Mouse (Mus musculus) CH12.LX (cell line): ENCODE results near the gene Gm21962. TPM values are rescaled to one million over a fixed set of nuclear protein-coding genes. Genes with fewer than 3 reads are reported as not detected.
"Not testable (repeated sequence)": the region's sequence is repeated elsewhere in the genome, so short reads cannot be mapped to it uniquely, and the experiment has no call there.

Experiments used
- DNase-seq: peaks from one replicate; pipeline ENCODE4 v3.0.0-alpha.2; 2013; ENCODE audit errors: extremely low read depth
- H3K27ac ChIP-seq: 2 replicates; pipeline ENCODE4 v1.5.1; 2012; ENCODE audit warnings: low read depth, mild to moderate bottlenecking, control low read depth, moderate library complexity; ENCODE audit not compliant: insufficient read depth
- H3K27me3 ChIP-seq: replicated peaks from 2 replicates; pipeline ENCODE3; 2012; ENCODE audit warnings: inconsistent platforms
- H3K36me3 ChIP-seq, 2 experiments: replicated peaks in 1 of 2; 2 replicates each; pipeline versions ENCODE3 to v1.6.1; 2012; ENCODE audit warnings: inconsistent platforms in 1 of 2, low read length in 1 of 2, mild to moderate bottlenecking in 1 of 2, mixed read lengths in 1 of 2, moderate library complexity in 1 of 2; ENCODE audit not compliant: control insufficient read depth in 1 of 2, insufficient read depth in 1 of 2
- H3K4me1 ChIP-seq, 2 experiments: 2 replicates each; pipeline ENCODE4 v1.6.1; 2012; ENCODE audit warnings: inconsistent platforms in 1 of 2, moderate library complexity in 1 of 2; ENCODE audit not compliant: insufficient read depth in 2 of 2, control insufficient read depth in 1 of 2
- H3K4me2 ChIP-seq: 2 replicates; pipeline ENCODE4 v1.6.1; 2012; ENCODE audit warnings: low read depth, mild to moderate bottlenecking, control low read depth; ENCODE audit not compliant: poor library complexity, insufficient read depth, severe bottlenecking
- H3K4me3 ChIP-seq, 3 experiments: fragments of 150-350 bp in 1 of 3; sonication (generic) in 1 of 3; replicated peaks in 1 of 3; 2 replicates each; pipeline versions ENCODE3 to v1.5.1; 2011 to 2012; ENCODE audit warnings: low read depth in 2 of 3, low read length in 2 of 3, mild to moderate bottlenecking in 2 of 3, moderate library complexity in 2 of 3, control low read depth in 1 of 3, improper control_type of control experiment in 1 of 3, inconsistent platforms in 1 of 3, mixed read lengths in 1 of 3; ENCODE audit not compliant: poor library complexity in 1 of 3
- H3K79me2 ChIP-seq: replicated peaks from 2 replicates; pipeline ENCODE4 v1.6.1; 2012; ENCODE audit warnings: mild to moderate bottlenecking, moderate library complexity; ENCODE audit not compliant: control insufficient read depth, poor library complexity, insufficient read depth, severe bottlenecking; ENCODE audit errors: extremely low read depth
- H3K9ac ChIP-seq: 2 replicates; pipeline ENCODE4 v1.6.1; 2012; ENCODE audit warnings: low read depth, mild to moderate bottlenecking, control low read depth, moderate library complexity; ENCODE audit not compliant: insufficient read depth
- H3K9me3 ChIP-seq: replicated peaks from 2 replicates; pipeline ENCODE3; 2012; ENCODE audit warnings: low read length, inconsistent platforms, mixed read lengths
- CHD2 ChIP-seq: IDR thresholded peaks from 2 replicates; pipeline ENCODE4 v1.6.1; 2011; ENCODE audit warnings: low read length, improper control_type of control experiment
- E2F4 ChIP-seq: IDR thresholded peaks from 2 replicates; pipeline ENCODE4 v1.6.1; 2011; ENCODE audit warnings: low read depth, low read length, improper control_type of control experiment; ENCODE audit not compliant: insufficient replicate concordance
- ETS1 ChIP-seq: conservative IDR thresholded peaks from 2 replicates; pipeline ENCODE4 v1.6.1; 2012; ENCODE audit warnings: low read depth, mild to moderate bottlenecking, inconsistent platforms, low read length, improper control_type of control experiment, moderate library complexity
- JUN ChIP-seq: IDR thresholded peaks from 2 replicates; pipeline ENCODE4 v1.6.1; 2011; ENCODE audit warnings: low read depth, mild to moderate bottlenecking, low read length, improper control_type of control experiment, moderate library complexity; ENCODE audit not compliant: insufficient read depth
- KAT2A ChIP-seq: IDR thresholded peaks from 2 replicates; pipeline ENCODE4 v1.6.1; 2012; ENCODE audit warnings: low read length, improper control_type of control experiment, inconsistent platforms; ENCODE audit not compliant: insufficient replicate concordance
- MAX ChIP-seq: IDR thresholded peaks from 2 replicates; pipeline ENCODE4 v1.6.1; 2011; ENCODE audit warnings: low read length, improper control_type of control experiment
- MEF2A ChIP-seq: IDR thresholded peaks from 2 replicates; pipeline ENCODE4 v1.6.1; 2014; ENCODE audit warnings: low read depth, mild to moderate bottlenecking, inconsistent platforms, low read length, improper control_type of control experiment, borderline replicate concordance
- PAX5 ChIP-seq: IDR thresholded peaks from 2 replicates; pipeline ENCODE4 v1.6.1; 2012; ENCODE audit warnings: low read length, inconsistent platforms, mixed read lengths
- POLR2AphosphoS2 ChIP-seq: IDR thresholded peaks from 2 replicates; pipeline ENCODE4 v1.6.1; 2011; ENCODE audit warnings: low read depth, low read length, improper control_type of control experiment
- RAD21 ChIP-seq: IDR thresholded peaks from 2 replicates; pipeline ENCODE4 v1.6.1; 2011; ENCODE audit warnings: low read depth, mild to moderate bottlenecking, low read length, improper control_type of control experiment, moderate library complexity
- SIN3A ChIP-seq: IDR thresholded peaks from 2 replicates; pipeline ENCODE4 v1.6.1; 2012; ENCODE audit warnings: low read length, improper control_type of control experiment, inconsistent platforms
- UBTF ChIP-seq: IDR thresholded peaks from 2 replicates; pipeline ENCODE4 v1.6.1; 2012; ENCODE audit warnings: low read depth, mild to moderate bottlenecking, inconsistent platforms, low read length, improper control_type of control experiment, moderate library complexity
- USF1 ChIP-seq: IDR thresholded peaks from 2 replicates; pipeline ENCODE4 v1.6.1; 2014; ENCODE audit warnings: low read depth, mild to moderate bottlenecking, inconsistent platforms, low read length, improper control_type of control experiment
- USF2 ChIP-seq: conservative IDR thresholded peaks from 2 replicates; pipeline ENCODE4 v1.6.1; 2011; ENCODE audit warnings: low read depth, low read length, improper control_type of control experiment
- ZC3H11A ChIP-seq: IDR thresholded peaks from 2 replicates; pipeline ENCODE4 v1.6.1; 2012; ENCODE audit warnings: low read depth, mild to moderate bottlenecking, inconsistent platforms, low read length, improper control_type of control experiment
- ZMIZ1 ChIP-seq: IDR thresholded peaks from 2 replicates; pipeline ENCODE4 v1.6.1; 2012; ENCODE audit warnings: low read depth, mild to moderate bottlenecking, inconsistent platforms, low read length, improper control_type of control experiment
- ZNF384 ChIP-seq: IDR thresholded peaks from 2 replicates; pipeline ENCODE4 v1.6.1; 2012; ENCODE audit warnings: low read depth, low read length, improper control_type of control experiment, inconsistent platforms
- dilution Hi-C: fragments of 300-500 bp; cut with MboI; formaldehyde crosslinking; loops from 2 replicates; pipeline ENCODE4 v1.14.3; 2020; ENCODE audit warnings: low sequenced_read_pairs; ENCODE audit not compliant: extremely low pct_unique_long_range_greater_than_20kb, extremely low pct_ligation_motif_present
- in situ Hi-C: fragments of 300-500 bp; cut with MboI; formaldehyde crosslinking; loops from 3 replicates; pipeline ENCODE4 v1.14.3; 2019; ENCODE audit warnings: low sequenced_read_pairs, low pct_ligation_motif_present, low pct_unique_long_range_greater_than_20kb, mixed read lengths
- polyA plus RNA-seq: library from polyadenylated mRNA; unstranded; fragments of >175 nt; gene quantifications from 2 replicates; pipeline ENCODE4 v1.2.1, GENCODE M21; 2012; ENCODE audit warnings: low read depth; ENCODE audit not compliant: insufficient read length
- total RNA-seq, 2 experiments: library from RNA; depleted of rRNA; stranded (reverse); fragments of 300-350 nt in 1 of 2; fragments of >200 nt in 1 of 2; gene quantifications; 2 replicates each; pipeline ENCODE4 v1.2.3; 2012 to 2014

Gm21962 gene
- total RNA-seq (2012; rRNA removed) (not detected in 2 replicates), total RNA-seq (2014; rRNA removed) (not detected in 2 replicates), polyA plus RNA-seq (not detected in 2 replicates)

DNA sequence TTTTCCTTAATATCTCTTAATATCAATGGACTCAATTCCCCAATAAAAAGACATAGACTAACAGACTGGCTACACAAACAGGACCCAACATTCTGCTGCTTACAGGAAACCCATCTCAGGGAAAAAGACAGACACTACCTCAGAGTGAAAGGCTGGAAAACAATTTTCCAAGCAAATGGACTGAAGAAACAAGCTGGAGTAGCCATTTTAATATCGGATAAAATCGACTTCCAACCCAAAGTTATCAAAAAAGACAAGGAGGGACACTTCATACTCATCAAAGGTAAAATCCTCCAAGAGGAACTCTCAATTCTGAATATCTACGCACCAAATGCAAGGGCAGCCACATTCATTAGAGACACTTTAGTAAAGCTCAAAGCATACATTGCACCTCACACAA is at the start of gene Gm21962:
Gm21962 (plus strand) TSS at position 301 of the 400 bp plus-strand sequence.
- H3K4me3 ChIP-seq, H3K4me2 ChIP-seq, in situ Hi-C loops, H3K27ac ChIP-seq, DNase-seq, H3K27me3 ChIP-seq, H3K4me1 ChIP-seq, H3K36me3 ChIP-seq, H3K9me3 ChIP-seq, H3K9ac ChIP-seq, H3K79me2 ChIP-seq, dilution Hi-C loops: not testable (repeated sequence)

DNA sequence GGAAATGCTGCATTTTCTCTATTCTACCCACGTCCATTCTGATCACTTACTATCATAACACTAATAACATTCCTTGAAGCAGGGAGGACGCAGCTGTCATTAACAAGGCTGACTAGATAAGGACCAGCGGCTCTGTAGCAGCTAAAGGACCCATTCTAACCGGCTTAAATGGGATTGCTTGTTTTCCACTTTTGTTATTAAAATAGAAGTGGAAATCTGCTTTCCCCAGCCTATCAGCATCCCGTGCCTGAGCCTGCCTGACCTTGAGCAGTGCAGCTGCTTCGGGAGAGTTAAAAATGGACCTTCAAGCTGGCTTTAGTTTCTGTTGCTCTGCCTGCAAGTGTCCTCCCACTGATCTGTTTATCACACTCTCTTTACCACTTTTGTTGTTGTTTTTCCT is 49.2 kb upstream of the Gm21962 start:
- H3K4me1 ChIP-seq, result peaks cover 10 to 24% of the 10 kb centered on the region in 2 experiments
- H3K27ac ChIP-seq, result no peak overlapping the region
- no peak for DNase-seq
- peaks cover 0 to 2% of the 10 kb centered on the region in 2 experiments for H3K36me3 ChIP-seq
- H3K9ac ChIP-seq, result no peak overlapping the region
- H3K27me3 ChIP-seq, result no peaks in the 10 kb centered on the region
- in situ Hi-C loops (no loop called here), dilution Hi-C loops (no loop called here)
- TF ChIP-seq PAX5, result no peak
- TF ChIP-seq SIN3A, result no peak
- TF ChIP-seq ZNF384, result no peak
- no peak for TF ChIP-seq E2F4
- no peak for TF ChIP-seq USF1
- no peak for TF ChIP-seq JUN
- TF ChIP-seq KAT2A, result no peak
- no peak for TF ChIP-seq ZC3H11A
- TF ChIP-seq ETS1, result no peak
- TF ChIP-seq MAX, result no peak
- no peak for TF ChIP-seq UBTF
- no peak for TF ChIP-seq POLR2AphosphoS2
- no peak for TF ChIP-seq RAD21
- no peak for TF ChIP-seq ZMIZ1
- TF ChIP-seq MEF2A, result no peak
- TF ChIP-seq USF2, result no peak
- TF ChIP-seq CHD2, result no peak
- H3K79me2 ChIP-seq, result no peaks in the 10 kb centered on the region
- no peak overlapping the region for H3K4me2 ChIP-seq
- no peak overlapping the region for H3K4me3 ChIP-seq
- peaks cover 4% of the 10 kb centered on the region for H3K9me3 ChIP-seq
